Mouse (Mus musculus) stomach, postnatal 0 days (tissue): ENCODE results near the gene Armc8. TPM values are rescaled to one million over a fixed set of nuclear protein-coding genes. Genes with fewer than 3 reads are reported as not detected.
A peak's percentile ranks its signal among the peaks of the same experiment; 100 is the strongest.

ENCODE experiments used
- ATAC-seq: fragments of 200-750 bp; cut with Nextera tagmentation; 2 replicates; pipeline ENCODE4 v1.8.0; 2017; ENCODE audit not compliant: low FRiP score, low TSS enrichment
- DNase-seq: peaks from one replicate; pipeline ENCODE4 v3.0.0-alpha.2; 2016; ENCODE audit warnings: low spot score
- H3K27ac ChIP-seq: fragments of 300-500 bp; sonication (generic); replicated peaks from 2 replicates; pipeline ENCODE4 v1.5.1; 2014; ENCODE audit warnings: mild to moderate bottlenecking, control low read depth
- H3K27me3 ChIP-seq: fragments of 300-500 bp; sonication (generic); 2 replicates; pipeline ENCODE4 v1.6.1; 2014; ENCODE audit warnings: low read length; ENCODE audit not compliant: control insufficient read depth, insufficient read depth
- H3K36me3 ChIP-seq: fragments of 300-500 bp; sonication (generic); 2 replicates; pipeline ENCODE4 v1.6.1; 2014; ENCODE audit warnings: low read length, mixed read lengths; ENCODE audit not compliant: control insufficient read depth, insufficient read depth
- H3K4me1 ChIP-seq: fragments of 300-500 bp; sonication (generic); replicated peaks from 2 replicates; pipeline ENCODE4 v1.6.1; 2014; ENCODE audit warnings: antibody characterized with exemption; ENCODE audit not compliant: control insufficient read depth, insufficient read depth
- H3K4me2 ChIP-seq: fragments of 300-500 bp; sonication (generic); replicated peaks from 2 replicates; pipeline ENCODE4 v1.6.1; 2014; ENCODE audit warnings: low read depth, mild to moderate bottlenecking, control low read depth, moderate library complexity
- H3K4me3 ChIP-seq: fragments of 300-500 bp; sonication (generic); 2 replicates; pipeline ENCODE4 v1.5.1; 2014; ENCODE audit warnings: low read depth, low read length, control low read depth
- H3K9ac ChIP-seq: fragments of 300-500 bp; sonication (generic); 2 replicates; pipeline ENCODE4 v1.6.1; 2014; ENCODE audit warnings: mild to moderate bottlenecking, low read length, control low read depth, mixed read lengths
- H3K9me3 ChIP-seq: fragments of 300-500 bp; sonication (generic); 2 replicates; pipeline ENCODE4 v1.6.1; 2016; ENCODE audit warnings: low read length; ENCODE audit not compliant: control insufficient read depth
- CTCF ChIP-seq: IDR thresholded peaks from 2 replicates; pipeline ENCODE4 v1.5.1; 2016; ENCODE audit warnings: antibody characterized with exemption, low read depth, mild to moderate bottlenecking, moderate library complexity
- EP300 ChIP-seq: optimal IDR thresholded peaks from 2 replicates; pipeline ENCODE3; 2016; ENCODE audit warnings: antibody characterized with exemption
- WGBS: fragments of 180-500 bp; shearing (Covaris S2); extraction: QIAGEN DNeasy Blood & Tissue Kit; methylation state at CpG from one replicate; pipeline ENCODE4 v1.1.7; 2014; 5-methylcytosine and 5-hydroxymethylcytosine counted together
- polyA plus RNA-seq: library from polyadenylated mRNA; unstranded; fragments of >200 nt; fragmentation: Nextera tagmentation; extraction: Ambion mirVana; gene quantifications from 2 replicates; pipeline ENCODE4 v1.2.1, GENCODE M21; 2015

Gene Armc8
- polyA plus RNA-seq, 1 experiment from 2014 or later = 13.7 TPM

DNA sequence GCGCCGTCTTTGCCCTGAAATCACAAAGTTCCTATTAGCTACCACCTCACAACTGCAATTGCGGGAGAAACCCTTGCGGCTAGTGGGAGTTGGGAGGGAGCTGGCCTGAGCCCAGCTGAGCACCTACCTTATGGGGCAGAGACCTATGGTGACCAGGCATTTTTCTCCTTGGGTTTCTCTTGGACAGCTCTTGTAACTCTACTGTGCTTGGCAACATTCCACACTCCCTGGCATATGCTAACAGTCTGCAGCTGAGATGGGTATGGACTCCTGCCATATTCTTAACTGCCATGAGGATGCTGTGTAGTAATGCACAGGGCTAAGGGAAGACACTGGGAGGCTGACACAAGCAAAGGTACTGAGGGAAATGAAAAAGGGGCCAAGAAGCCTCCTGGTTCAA lies 87.9 kb downstream of the Armc8 start:
- Histone ChIP-seq H3K9me3 (no peaks in the 10 kb centered on the region), H3K4me3 (no peak overlapping the region), H3K36me3 (no peaks in the 10 kb centered on the region; the same call in 1 of the 2 replicates), H3K27ac (no peak overlapping the region), H3K9ac (no peak overlapping the region), H3K4me2 (no peak overlapping the region), H3K4me1 (no peaks in the 10 kb centered on the region), H3K27me3 (no peaks in the 10 kb centered on the region)
- 88% methylated on average over 4 of the region's 4 CpGs for WGBS
- ATAC-seq (no peak), DNase-seq (no peak)
- no peak for TF ChIP-seq EP300
- TF ChIP-seq CTCF = no peak

DNA sequence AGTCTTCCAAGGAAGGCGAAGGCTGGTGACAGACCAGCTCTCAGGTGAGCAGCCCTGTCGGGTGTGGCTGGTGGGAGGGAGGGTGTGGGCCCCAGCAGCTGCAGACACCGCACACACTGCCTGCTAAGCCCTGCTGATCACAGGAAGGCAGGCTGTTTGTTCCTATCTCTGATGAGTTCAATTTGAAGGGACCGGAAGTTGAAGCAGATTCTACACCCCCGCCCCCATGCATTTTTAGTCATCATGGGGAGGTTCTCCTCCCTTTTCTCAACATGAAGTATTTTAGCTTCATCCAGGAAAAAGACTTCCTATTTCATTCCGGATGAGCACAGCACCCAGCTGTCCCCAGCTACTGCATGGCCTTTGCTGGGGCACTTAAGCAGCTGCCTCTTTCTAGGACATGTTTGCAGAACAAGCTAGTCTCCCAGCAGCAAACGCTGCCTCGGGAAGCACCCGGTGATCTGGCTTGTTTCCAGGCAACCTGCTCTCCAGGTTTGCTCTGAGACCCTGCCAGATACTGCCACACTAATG lies 89.5 kb downstream of the Armc8 start:
- Histone ChIP-seq H3K4me3 (no peak overlapping the region), H3K9ac (no peak overlapping the region), H3K36me3 (peaks cover 3% of the 10 kb centered on the region), H3K27ac (no peak overlapping the region), H3K4me2 (no peak overlapping the region), H3K9me3 (no peaks in the 10 kb centered on the region), H3K4me1 (no peaks in the 10 kb centered on the region), H3K27me3 (no peaks in the 10 kb centered on the region)
- ATAC-seq (peak; percentile 69; the same call in 1 of the 2 replicates), DNase-seq (peak; percentile 33)
- no peak for TF ChIP-seq EP300
- TF ChIP-seq CTCF = no peak
- 47% methylated on average over 9 of the region's 9 CpGs for WGBS

DNA sequence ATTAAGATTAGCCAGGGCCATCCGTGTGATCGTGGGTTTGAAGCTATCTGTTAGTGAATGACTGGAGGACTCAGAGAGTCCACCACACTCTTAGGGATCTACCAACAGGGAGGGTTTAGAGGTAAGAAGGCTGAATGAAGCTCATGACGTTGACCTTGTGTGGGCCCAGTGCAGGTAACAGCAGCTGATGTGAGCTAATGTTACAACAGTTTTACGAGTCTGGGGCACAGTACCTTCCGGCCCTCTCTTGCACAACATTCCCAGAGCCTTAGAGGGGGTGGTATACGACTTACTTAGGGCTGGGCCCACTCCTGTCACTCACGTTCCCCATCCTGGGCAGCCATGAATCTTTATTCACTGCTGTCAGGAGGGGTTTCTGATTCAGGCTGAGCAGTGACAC lies 97.4 kb downstream of the Armc8 start:
- ATAC-seq = no peak
- no peak for DNase-seq
- Histone ChIP-seq H3K9ac (no peak overlapping the region), H3K27ac (no peak overlapping the region), H3K27me3 (no peaks in the 10 kb centered on the region), H3K4me2 (no peak overlapping the region), H3K9me3 (no peaks in the 10 kb centered on the region), H3K4me3 (no peak overlapping the region), H3K36me3 (peaks cover 3% of the 10 kb centered on the region; the same call in 1 of the 2 replicates), H3K4me1 (no peaks in the 10 kb centered on the region)
- TF ChIP-seq CTCF = no peak
- no peak for TF ChIP-seq EP300
- 79% methylated on average over 7 of the region's 7 CpGs for WGBS

DNA sequence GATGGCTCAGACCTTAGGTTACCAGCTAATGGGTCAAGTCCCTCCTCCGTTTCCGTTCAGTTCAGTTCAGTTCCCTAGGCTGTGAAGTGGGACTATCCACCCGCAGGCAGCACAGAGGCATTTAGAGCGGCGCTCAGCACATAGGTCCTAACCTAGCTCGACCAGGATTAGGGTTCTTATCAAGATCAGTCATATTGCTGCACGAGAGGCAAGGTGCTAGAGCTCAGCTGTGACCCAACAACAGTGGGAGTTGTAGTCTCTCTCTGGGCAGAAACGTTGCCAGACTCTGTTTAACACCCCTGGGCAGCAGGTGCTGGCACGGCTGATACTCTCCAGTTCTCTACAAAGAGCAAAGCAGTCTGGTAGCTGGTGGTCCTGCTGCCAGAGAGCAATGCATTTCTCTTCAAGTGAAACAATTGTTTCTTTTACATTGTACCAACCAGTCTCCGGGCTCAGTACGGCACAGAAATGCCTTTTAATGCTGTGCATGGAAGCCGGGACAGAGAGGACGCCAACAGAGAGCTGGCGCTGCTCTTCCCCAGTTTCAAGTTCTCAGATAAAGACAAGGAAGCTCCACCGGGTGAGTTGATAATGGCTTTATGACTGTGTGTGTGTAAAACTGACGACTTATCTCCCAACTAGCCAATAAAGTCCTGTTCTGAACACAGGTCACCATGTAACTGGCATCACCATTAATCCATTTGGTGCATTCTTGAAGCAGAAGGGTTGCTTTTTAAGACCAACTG lies 98.2 kb downstream of the Armc8 start:
- 63% methylated on average over 16 of the region's 16 CpGs for WGBS
- no peak for ATAC-seq

DNA sequence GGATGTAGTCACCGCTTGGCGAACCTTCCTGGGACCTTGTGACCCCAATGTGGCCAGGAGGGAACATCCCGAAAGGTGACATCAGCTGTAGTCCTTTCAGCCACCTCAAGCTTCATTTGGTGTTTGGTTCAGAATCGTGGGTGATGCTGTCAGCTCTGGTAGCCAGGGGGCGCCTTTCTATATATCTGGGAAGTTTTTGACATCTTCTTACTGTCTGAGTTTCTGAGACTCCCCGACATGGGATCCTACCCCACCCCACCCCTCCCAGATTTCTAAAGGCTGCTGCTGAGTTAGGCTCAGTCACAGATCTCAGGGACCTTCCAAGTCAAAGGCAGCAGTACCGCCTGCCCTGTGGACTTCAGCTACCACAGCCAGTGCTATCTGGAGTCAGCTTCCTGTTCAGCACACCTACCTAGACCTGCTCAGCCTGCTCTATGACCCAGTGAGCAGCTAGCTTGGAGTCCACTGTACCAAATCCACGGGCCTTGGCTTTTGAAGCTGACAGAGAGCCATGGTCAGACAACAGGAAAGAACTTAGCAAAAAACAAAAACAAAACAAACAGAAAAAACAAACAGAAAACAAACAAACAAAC lies 98.9 kb downstream of the Armc8 start:
- peak; percentile 51 for DNase-seq
- no peaks in the 10 kb centered on the region for H3K36me3 ChIP-seq
- no peak overlapping the region for H3K4me3 ChIP-seq
- H3K27me3 ChIP-seq = no peaks in the 10 kb centered on the region
- no peak overlapping the region for H3K4me2 ChIP-seq
- H3K27ac ChIP-seq = no peak overlapping the region
- no peaks in the 10 kb centered on the region for H3K9me3 ChIP-seq
- WGBS = 59% methylated on average over 8 of the region's 8 CpGs
- ATAC-seq = peak; percentile 87
- H3K4me1 ChIP-seq = no peaks in the 10 kb centered on the region
- H3K9ac ChIP-seq = no peak overlapping the region
- TF ChIP-seq CTCF (peak; percentile 61), EP300 (no peak)

More for the DNA sequence above, 98.2 kb downstream of the Armc8 start:
- Histone ChIP-seq H3K4me3 (no peak overlapping the region), H3K9me3 (no peaks in the 10 kb centered on the region), H3K4me2 (no peak overlapping the region), H3K36me3 (peaks cover 3% of the 10 kb centered on the region; the same call in 1 of the 2 replicates), H3K27ac (no peak overlapping the region), H3K4me1 (no peaks in the 10 kb centered on the region), H3K27me3 (no peaks in the 10 kb centered on the region), H3K9ac (no peak overlapping the region)
- no peak for DNase-seq
- TF ChIP-seq CTCF (no peak), EP300 (no peak)

DNA sequence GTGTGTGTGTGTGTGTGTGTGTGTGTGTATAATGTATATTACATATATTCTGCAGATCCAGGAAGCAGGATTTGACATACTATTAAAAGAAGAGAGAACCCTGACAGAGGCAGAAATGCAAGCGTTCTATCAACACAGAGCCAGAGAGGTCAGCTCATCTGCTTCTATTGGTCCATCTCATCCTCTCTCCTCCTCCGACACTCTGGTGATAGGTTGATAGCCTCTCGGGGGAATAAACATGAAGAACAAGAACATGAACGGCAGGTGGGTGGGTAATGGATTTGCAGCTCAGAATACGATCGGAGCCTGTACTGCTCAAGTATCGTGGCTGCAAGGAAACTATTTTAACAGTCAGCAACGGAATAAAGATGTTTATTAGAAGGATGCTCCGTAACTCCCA lies 100.1 kb downstream of the Armc8 start:
- no peaks in the 10 kb centered on the region for H3K27me3 ChIP-seq

More for the DNA sequence above, 100.1 kb downstream of the Armc8 start:
- Histone ChIP-seq H3K9me3 (no peaks in the 10 kb centered on the region), H3K4me3 (no peak overlapping the region), H3K4me1 (no peaks in the 10 kb centered on the region), H3K4me2 (no peak overlapping the region), H3K36me3 (no peaks in the 10 kb centered on the region), H3K27ac (no peak overlapping the region), H3K9ac (no peak overlapping the region)
- WGBS = 66% methylated on average over 9 of the region's 9 CpGs
- ATAC-seq (no peak), DNase-seq (no peak)
- no peak for TF ChIP-seq EP300
- TF ChIP-seq CTCF = no peak
